Mouse (Mus musculus) neural tube, embryonic 14.5 days (tissue): ENCODE measurements at regions not wholly inside any gene's neighbourhood (a gene's known extent, or its start where the extent isn't known, plus 50 kb on each side); places are given as distances from the start of the nearest gene placed in this dataset.

Experiments
- ATAC-seq: fragments of 200-750 bp; cut with Nextera tagmentation; 2 replicates; pipeline ENCODE4 v1.8.0; 2017; ENCODE audit warnings: low read depth, mild to moderate bottlenecking, moderate TSS enrichment, moderate library complexity
- H3K27ac ChIP-seq: fragments of 300-500 bp; sonication (generic); 2 replicates; pipeline ENCODE4 v1.5.1; 2014; ENCODE audit warnings: low read depth, mild to moderate bottlenecking, control low read depth, low read length, moderate library complexity, mixed read lengths
- H3K27me3 ChIP-seq: fragments of 300-500 bp; sonication (generic); 2 replicates; pipeline ENCODE4 v1.6.1; 2014; ENCODE audit warnings: low read length; ENCODE audit not compliant: control insufficient read depth, insufficient read depth
- H3K36me3 ChIP-seq: fragments of 300-500 bp; sonication (generic); 2 replicates; pipeline ENCODE4 v1.6.1; 2014; ENCODE audit warnings: low read length, mixed read lengths; ENCODE audit not compliant: control insufficient read depth, insufficient read depth
- H3K4me1 ChIP-seq: fragments of 300-500 bp; sonication (generic); 2 replicates; pipeline ENCODE4 v1.6.1; 2014; ENCODE audit warnings: low read length; ENCODE audit not compliant: control insufficient read depth, insufficient read depth
- H3K4me2 ChIP-seq: fragments of 300-500 bp; sonication (generic); 2 replicates; pipeline ENCODE4 v1.6.1; 2014; ENCODE audit warnings: mild to moderate bottlenecking, low read depth, low read length, control low read depth
- H3K4me3 ChIP-seq: fragments of 300-500 bp; sonication (generic); 2 replicates; pipeline ENCODE4 v1.5.1; 2014; ENCODE audit warnings: low read depth, low read length, control low read depth, mixed read lengths
- H3K9ac ChIP-seq: fragments of 300-500 bp; sonication (generic); replicated peaks from 2 replicates; pipeline ENCODE4 v1.6.1; 2014; ENCODE audit warnings: low read depth, mild to moderate bottlenecking, control low read depth, low read length, mixed read lengths
- H3K9me3 ChIP-seq: fragments of 300-500 bp; sonication (generic); 2 replicates; pipeline ENCODE4 v1.6.1; 2016; ENCODE audit warnings: low read length; ENCODE audit not compliant: control insufficient read depth
- WGBS: fragments of 180-500 bp; shearing (Covaris S2); extraction: QIAGEN DNeasy Blood & Tissue Kit; methylation state at CpG from one replicate; pipeline ENCODE4 v1.1.7; 2014; 5-methylcytosine and 5-hydroxymethylcytosine counted together

DNA sequence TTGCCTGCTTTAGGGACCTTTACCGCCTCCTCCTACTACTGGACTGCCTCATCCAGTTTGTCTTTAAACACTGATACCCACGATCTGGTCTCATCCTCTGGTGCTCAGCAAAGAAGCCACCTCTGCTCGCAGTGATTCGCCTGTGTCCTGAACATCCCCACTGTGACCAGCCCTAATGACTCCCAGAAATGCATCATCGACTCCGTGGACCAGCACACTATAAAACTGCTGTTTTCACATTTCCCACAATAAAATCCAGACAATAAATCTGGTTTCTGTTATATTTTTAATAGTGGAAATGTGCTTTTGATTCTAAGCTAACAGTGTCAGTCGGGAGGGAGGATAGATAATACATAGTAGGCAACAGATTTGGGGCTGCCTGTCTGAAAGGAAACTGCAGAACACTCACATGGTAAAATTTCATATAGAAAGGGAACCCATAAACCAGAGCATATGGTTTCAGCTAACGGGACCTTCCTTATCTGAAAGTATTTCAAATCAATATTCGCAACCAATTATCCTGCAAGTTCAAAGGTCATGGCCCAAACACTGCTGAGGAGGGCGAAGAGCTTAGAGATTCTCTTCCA is 233.7 kb upstream of the Cxadr start:
- WGBS, result 68% methylated on average over 10 of the region's 10 CpGs
- Histone ChIP-seq H3K4me1 (0 out of 2 replicates have a peak, but pooled peaks cover 3% of the 10 kb centered on the region), H3K27ac (no peak overlapping the region), H3K4me3 (no peak overlapping the region), H3K9me3 (no peaks in the 10 kb centered on the region), H3K9ac (no peak overlapping the region), H3K27me3 (no peaks in the 10 kb centered on the region), H3K36me3 (no peaks in the 10 kb centered on the region), H3K4me2 (no peak overlapping the region)
- no peak for ATAC-seq

- Histone ChIP-seq H3K9me3 (no peaks in the 10 kb centered on the region), H3K4me3 (no peak overlapping the region), H3K4me2 (no peak overlapping the region), H3K9ac (no peak overlapping the region), H3K27ac (no peak overlapping the region), H3K27me3 (no peaks in the 10 kb centered on the region), H3K36me3 (no peaks in the 10 kb centered on the region), H3K4me1 (0 out of 2 replicates have a peak, but pooled peaks cover 3% of the 10 kb centered on the region)
- 91% methylated on average over 6 of the region's 6 CpGs for WGBS
- no peak for ATAC-seq
These were observed 240.8 kb upstream of the Cxadr start for GRCm38 (mm10) chr16:78060516-78060915.

- 72% methylated on average over 3 of the region's 3 CpGs for WGBS
- H3K4me3 ChIP-seq, result no peak overlapping the region
- H3K27ac ChIP-seq, result no peak overlapping the region
- ATAC-seq, result no peak
- H3K9ac ChIP-seq, result no peak overlapping the region
- no peaks in the 10 kb centered on the region for H3K9me3 ChIP-seq
- H3K4me1 ChIP-seq, result no peaks in the 10 kb centered on the region
- H3K27me3 ChIP-seq, result no peaks in the 10 kb centered on the region
- no peak overlapping the region for H3K4me2 ChIP-seq
- no peaks in the 10 kb centered on the region for H3K36me3 ChIP-seq
These were observed 243.7 kb upstream of the Cxadr start for GRCm38 (mm10) chr16:78057549-78057948.

DNA sequence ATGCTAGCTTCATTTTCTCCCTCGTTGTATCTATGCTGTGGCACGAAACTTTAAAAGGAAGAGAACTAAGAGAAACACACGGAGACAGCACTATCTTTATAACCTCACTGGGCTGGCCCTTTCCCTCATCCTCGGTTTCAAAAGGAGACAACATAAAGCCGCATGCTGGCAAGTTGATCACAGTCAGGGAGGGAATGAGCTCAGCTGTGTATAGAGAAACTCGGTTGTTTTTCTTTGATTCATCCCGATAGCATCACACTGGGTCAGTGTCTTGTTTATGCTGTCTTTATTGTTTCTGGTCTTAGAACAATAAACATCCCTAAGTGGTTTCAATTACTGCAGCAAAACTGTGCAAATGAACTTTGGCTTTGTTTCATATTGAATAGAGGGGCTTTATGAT is 249.2 kb upstream of the Cxadr start:
- Histone ChIP-seq H3K27me3 (no peaks in the 10 kb centered on the region), H3K4me1 (no peaks in the 10 kb centered on the region), H3K9me3 (no peaks in the 10 kb centered on the region), H3K4me3 (no peak overlapping the region), H3K27ac (no peak overlapping the region), H3K9ac (no peak overlapping the region), H3K4me2 (no peak overlapping the region), H3K36me3 (no peaks in the 10 kb centered on the region)
- 31% methylated on average over 7 of the region's 7 CpGs for WGBS
- ATAC-seq, result no peak

- H3K9ac ChIP-seq, result no peak overlapping the region
- H3K27me3 ChIP-seq, result no peaks in the 10 kb centered on the region
- H3K4me2 ChIP-seq, result no peak overlapping the region
- H3K36me3 ChIP-seq, result no peaks in the 10 kb centered on the region
- H3K4me3 ChIP-seq, result no peak overlapping the region
- WGBS, result 71% methylated on average over 4 of the region's 4 CpGs
- no peaks in the 10 kb centered on the region for H3K9me3 ChIP-seq
- H3K27ac ChIP-seq, result no peak overlapping the region
- H3K4me1 ChIP-seq, result no peaks in the 10 kb centered on the region
- no peak for ATAC-seq
These were observed 261.0 kb upstream of the Cxadr start for GRCm38 (mm10) chr16:78040149-78040920.

DNA sequence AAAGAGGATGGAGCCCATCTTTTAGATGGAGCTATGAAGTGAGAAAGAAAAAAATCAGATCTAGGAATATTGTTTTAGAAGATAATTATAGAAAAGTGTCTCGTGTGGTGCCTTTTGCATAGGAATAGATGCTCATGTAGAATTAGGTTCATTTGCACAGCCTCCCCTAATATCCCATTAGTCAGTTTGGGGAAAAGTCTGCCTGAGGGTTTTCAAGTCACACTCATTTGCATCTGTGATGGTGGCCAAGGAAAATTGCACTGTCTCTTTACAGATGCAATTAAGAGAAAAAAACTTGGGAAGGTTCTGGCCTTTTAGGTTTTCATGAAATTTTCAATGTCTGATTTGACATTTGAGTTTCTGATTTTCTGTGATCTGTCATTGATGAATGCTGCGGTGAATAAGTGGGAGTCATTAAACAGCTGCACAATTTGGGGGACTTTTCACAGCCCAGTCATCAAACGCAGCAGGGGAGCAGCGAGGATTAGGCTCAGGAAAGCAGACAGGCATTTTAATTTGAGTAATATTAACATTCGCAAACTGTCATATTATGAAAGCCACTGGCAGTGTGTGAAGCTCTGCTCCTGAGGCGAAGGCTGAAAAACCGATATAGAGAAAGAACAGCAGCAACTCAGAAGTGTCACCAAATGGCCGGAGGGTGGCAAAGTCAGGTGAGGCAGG is 281.5 kb upstream of the Cxadr start:
- Histone ChIP-seq H3K4me2 (peak overlapping the region; percentile 14; the same call in 1 of the 2 replicates), H3K36me3 (no peaks in the 10 kb centered on the region), H3K4me1 (0 out of 2 replicates have a peak, but pooled peaks cover 4% of the 10 kb centered on the region), H3K27ac (no peak overlapping the region), H3K9ac (no peak overlapping the region), H3K4me3 (no peak overlapping the region), H3K9me3 (no peaks in the 10 kb centered on the region), H3K27me3 (no peaks in the 10 kb centered on the region)
- ATAC-seq, result peak; percentile 49; the same call in 1 of the 2 replicates
- WGBS, result 57% methylated on average over 8 of the region's 8 CpGs

DNA sequence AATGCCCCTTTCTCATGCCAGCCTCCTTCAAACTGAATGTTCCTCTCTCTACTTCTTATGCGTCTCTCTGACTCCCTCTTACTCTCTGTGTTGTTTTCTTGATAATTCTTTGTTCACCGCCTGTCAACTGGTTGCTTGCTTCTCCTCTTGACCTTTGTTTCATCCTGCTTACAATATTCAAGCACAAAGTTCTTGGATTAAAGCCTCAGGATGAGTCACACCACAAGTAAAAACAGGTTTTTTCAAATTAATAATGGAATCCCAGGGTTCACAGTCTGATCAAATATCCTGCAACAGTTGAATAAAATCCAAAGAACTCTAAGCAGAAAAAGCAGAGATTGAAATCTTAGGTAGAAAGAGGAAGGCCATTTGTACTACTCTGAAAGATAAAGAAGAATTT is 285.9 kb upstream of the Cxadr start:
- H3K4me2 ChIP-seq, result no peak overlapping the region
- H3K9ac ChIP-seq, result no peak overlapping the region
- 0 out of 2 replicates have a peak, but pooled peaks cover 4% of the 10 kb centered on the region for H3K4me1 ChIP-seq
- WGBS, result 83% methylated on average over 2 of the region's 2 CpGs
- H3K9me3 ChIP-seq, result no peaks in the 10 kb centered on the region
- ATAC-seq, result no peak
- no peaks in the 10 kb centered on the region for H3K36me3 ChIP-seq
- no peak overlapping the region for H3K4me3 ChIP-seq
- no peaks in the 10 kb centered on the region for H3K27me3 ChIP-seq
- H3K27ac ChIP-seq, result no peak overlapping the region

DNA sequence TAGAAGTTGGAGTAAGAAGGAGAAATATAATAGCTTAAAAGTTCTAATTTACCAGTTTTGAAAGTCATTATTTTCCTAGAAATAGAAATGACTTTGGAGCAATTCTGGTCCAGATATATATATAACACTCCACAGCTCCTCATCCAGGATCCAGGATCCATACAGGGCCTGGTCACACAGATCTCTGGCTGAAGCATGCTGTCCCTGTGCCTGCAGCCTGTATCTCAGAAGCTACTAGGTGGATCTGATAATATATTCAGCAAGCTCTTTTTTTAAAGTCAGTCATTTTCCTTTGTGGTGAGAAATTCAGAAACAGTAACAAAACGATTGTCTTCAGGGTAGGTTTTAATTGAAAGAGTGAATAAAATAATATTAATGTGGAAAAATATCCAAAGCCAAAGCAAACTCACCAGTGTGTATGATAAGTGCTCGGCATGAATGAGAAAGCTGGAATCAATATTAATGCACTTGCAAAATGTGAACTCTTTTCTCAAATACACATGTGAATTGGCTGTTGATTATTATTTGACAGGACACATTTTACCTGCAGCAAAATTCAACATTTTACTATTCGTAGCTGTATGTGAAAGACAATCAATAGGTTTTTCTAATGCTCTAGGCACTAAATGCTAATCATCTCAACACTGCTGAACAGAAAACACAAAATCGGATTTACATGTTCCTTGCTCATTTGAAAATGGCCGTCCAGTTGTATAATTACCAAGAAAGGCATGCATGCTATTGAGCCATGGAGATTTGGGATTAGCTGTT is 288.1 kb upstream of the Cxadr start:
- Histone ChIP-seq H3K9ac (no peak overlapping the region), H3K4me2 (no peak overlapping the region), H3K9me3 (no peaks in the 10 kb centered on the region), H3K27ac (no peak overlapping the region), H3K36me3 (no peaks in the 10 kb centered on the region), H3K4me1 (no peaks in the 10 kb centered on the region), H3K27me3 (no peaks in the 10 kb centered on the region), H3K4me3 (no peak overlapping the region)
- ATAC-seq, result no peak
- 70% methylated on average over 5 of the region's 5 CpGs for WGBS
